Mouse (Mus musculus): Measurements from ENCODE around the gene Lemd2. TPM values are rescaled to one million over a fixed set of nuclear protein-coding genes. Genes with fewer than 3 reads are reported as not detected.

Gene Lemd2
- total RNA-seq, 2 experiments from 2014 or later = 43.3 to 45.6 TPM

- DNase-seq (ENCODE audit: low spot score in 2 of 2) = peak in 1 of 2 experiments; percentile 73
Measured at GRCm38 (mm10) chr17:27228216-27228915, 24.1 kb upstream of the Lemd2 start.

GRCm38 (mm10) chr17:27227258-27227657 is 23.0 kb upstream of the Lemd2 start:
- DNase-seq (ENCODE audit: low spot score in 2 of 2) = no peak

GRCm38 (mm10) chr17:27226701-27227100 is 22.4 kb upstream of the Lemd2 start:
- DNase-seq (ENCODE audit: low spot score in 2 of 2) = no peak

GRCm38 (mm10) chr17:27225801-27226200 is 21.5 kb upstream of the Lemd2 start:
- DNase-seq (ENCODE audit: low spot score in 2 of 2) = no peak

- no peak for DNase-seq (ENCODE audit: low spot score in 2 of 2)
Measured at GRCm38 (mm10) chr17:27223821-27224220, 19.6 kb upstream of the Lemd2 start.

GRCm38 (mm10) chr17:27221562-27221961 is 17.3 kb upstream of the Lemd2 start:
- peak in 1 of 2 experiments; percentile 77 for DNase-seq (ENCODE audit: low spot score in 2 of 2)

- DNase-seq (ENCODE audit: low spot score in 2 of 2) = no peak
Measured at GRCm38 (mm10) chr17:27218916-27219315, 14.6 kb upstream of the Lemd2 start.

GRCm38 (mm10) chr17:27218364-27218763 is 14.1 kb upstream of the Lemd2 start:
- DNase-seq (ENCODE audit: low spot score in 2 of 2) = no peak

- peak; percentile 64 to 71 for DNase-seq (ENCODE audit: low spot score in 2 of 2)
Measured at GRCm38 (mm10) chr17:27212768-27213525, 8.7 kb upstream of the Lemd2 start.

GRCm38 (mm10) chr17:27212006-27212405 is 7.7 kb upstream of the Lemd2 start:
- DNase-seq (ENCODE audit: low spot score in 2 of 2) = no peak

GRCm38 (mm10) chr17:27207113-27207707 is 2.9 kb upstream of the Lemd2 start:
- DNase-seq (ENCODE audit: low spot score in 2 of 2) = no peak

- no peak for DNase-seq (ENCODE audit: low spot score in 2 of 2)
Measured at GRCm38 (mm10) chr17:27203358-27204074, 753 bp downstream of the Lemd2 start.

GRCm38 (mm10) chr17:27202919-27203357 is 1.3 kb downstream of the Lemd2 start:
- DNase-seq (ENCODE audit: low spot score in 2 of 2) = no peak

- DNase-seq (ENCODE audit: low spot score in 2 of 2) = no peak
Measured at GRCm38 (mm10) chr17:27201981-27202380, 2.3 kb downstream of the Lemd2 start.

GRCm38 (mm10) chr17:27200801-27201200 is 3.5 kb downstream of the Lemd2 start:
- no peak for DNase-seq (ENCODE audit: low spot score in 2 of 2)

- peak in 1 of 2 experiments; percentile 50 for DNase-seq (ENCODE audit: low spot score in 2 of 2)
Measured at GRCm38 (mm10) chr17:27199864-27200263, 4.4 kb downstream of the Lemd2 start.

- DNase-seq (ENCODE audit: low spot score in 2 of 2) = no peak
Measured at GRCm38 (mm10) chr17:27199205-27199604, 5.1 kb downstream of the Lemd2 start.

GRCm38 (mm10) chr17:27196206-27196605 is 8.1 kb downstream of the Lemd2 start:
- DNase-seq (ENCODE audit: low spot score in 2 of 2) = no peak

- no peak for DNase-seq (ENCODE audit: low spot score in 2 of 2)
Measured at GRCm38 (mm10) chr17:27194258-27195185, 9.7 kb downstream of the Lemd2 start.

GRCm38 (mm10) chr17:27191804-27192203 is 12.5 kb downstream of the Lemd2 start:
- no peak for DNase-seq (ENCODE audit: low spot score in 2 of 2)

All from layer of hippocampus, postnatal 14 days (tissue).